Mouse (Mus musculus): Measurements from ENCODE around the gene Cubn.

- TF ChIP-seq CTCF (IDR thresholded peaks at IDR 0.05; ENCODE audit: insufficient read depth, low read length) (no peak), POLR2A (IDR thresholded peaks at IDR 0.05; ENCODE audit: borderline replicate concordance, extremely low read depth, low read depth, low read length) (no peak)
Measured at GRCm38 (mm10) chr2:13451495-13452491, 39.8 kb downstream of the Cubn start.
